Mouse (Mus musculus) lung, postnatal 0 days (tissue): ENCODE results near the gene Pptc7. TPM values are rescaled to one million over a fixed set of nuclear protein-coding genes. Genes with fewer than 3 reads are reported as not detected.
"Not testable (repeated sequence)": the region's sequence is repeated elsewhere in the genome, so short reads cannot be mapped to it uniquely, and the experiment has no call there.

Source experiments
- ATAC-seq: fragments of 200-750 bp; cut with Nextera tagmentation; 2 replicates; pipeline ENCODE4 v1.8.0; 2017; ENCODE audit warnings: moderate library complexity
- DNase-seq: peaks from one replicate; pipeline ENCODE4 v3.0.0-alpha.2; 2016; ENCODE audit warnings: low spot score
- H3K27ac ChIP-seq: fragments of 300-500 bp; sonication (generic); 2 replicates; pipeline ENCODE4 v1.5.1; 2014; ENCODE audit warnings: antibody characterized with exemption, mild to moderate bottlenecking, low read length, mixed read lengths
- H3K27me3 ChIP-seq: fragments of 300-500 bp; sonication (generic); replicated peaks from 2 replicates; pipeline ENCODE4 v1.6.1; 2014; ENCODE audit warnings: low read length, mixed read lengths; ENCODE audit not compliant: insufficient read depth
- H3K36me3 ChIP-seq: fragments of 300-500 bp; sonication (generic); 2 replicates; pipeline ENCODE4 v1.6.1; 2014; ENCODE audit warnings: low read length, mixed read lengths; ENCODE audit not compliant: insufficient read depth
- H3K4me1 ChIP-seq: fragments of 300-500 bp; sonication (generic); 2 replicates; pipeline ENCODE4 v1.6.1; 2014; ENCODE audit warnings: antibody characterized with exemption, low read depth, low read length, mixed read lengths; ENCODE audit not compliant: insufficient read depth
- H3K4me2 ChIP-seq: fragments of 300-500 bp; sonication (generic); replicated peaks from 2 replicates; pipeline ENCODE4 v1.6.1; 2014; ENCODE audit warnings: low read depth, mild to moderate bottlenecking, low read length, moderate library complexity, mixed read lengths
- H3K4me3 ChIP-seq: fragments of 300-500 bp; sonication (generic); 2 replicates; pipeline ENCODE4 v1.5.1; 2014; ENCODE audit warnings: low read depth, low read length
- H3K9ac ChIP-seq: fragments of 300-500 bp; sonication (generic); replicated peaks from 2 replicates; pipeline ENCODE4 v1.6.1; 2014; ENCODE audit warnings: low read depth, mild to moderate bottlenecking
- H3K9me3 ChIP-seq: fragments of 300-500 bp; sonication (generic); 2 replicates; pipeline ENCODE4 v1.6.1; 2016; ENCODE audit warnings: low read length, mixed read lengths
- CTCF ChIP-seq: IDR thresholded peaks from 2 replicates; pipeline ENCODE4 v1.5.1; 2016; ENCODE audit warnings: antibody characterized with exemption, mild to moderate bottlenecking
- EP300 ChIP-seq: IDR thresholded peaks from 2 replicates; pipeline ENCODE4 v1.6.1; 2016; ENCODE audit warnings: antibody characterized with exemption, mild to moderate bottlenecking, control low read depth
- WGBS: fragments of 180-500 bp; shearing (Covaris S2); extraction: QIAGEN DNeasy Blood & Tissue Kit; methylation state at CpG from one replicate; pipeline ENCODE4 v1.1.7; 2014; 5-methylcytosine and 5-hydroxymethylcytosine counted together
- polyA plus RNA-seq: library from polyadenylated mRNA; unstranded; fragments of >200 nt; fragmentation: Nextera tagmentation; extraction: Ambion mirVana; gene quantifications from 2 replicates; pipeline ENCODE4 v1.2.1, GENCODE M21; 2015

Pptc7 gene
- polyA plus RNA-seq, 1 experiment from 2014 or later, result 12.2 TPM

DNA sequence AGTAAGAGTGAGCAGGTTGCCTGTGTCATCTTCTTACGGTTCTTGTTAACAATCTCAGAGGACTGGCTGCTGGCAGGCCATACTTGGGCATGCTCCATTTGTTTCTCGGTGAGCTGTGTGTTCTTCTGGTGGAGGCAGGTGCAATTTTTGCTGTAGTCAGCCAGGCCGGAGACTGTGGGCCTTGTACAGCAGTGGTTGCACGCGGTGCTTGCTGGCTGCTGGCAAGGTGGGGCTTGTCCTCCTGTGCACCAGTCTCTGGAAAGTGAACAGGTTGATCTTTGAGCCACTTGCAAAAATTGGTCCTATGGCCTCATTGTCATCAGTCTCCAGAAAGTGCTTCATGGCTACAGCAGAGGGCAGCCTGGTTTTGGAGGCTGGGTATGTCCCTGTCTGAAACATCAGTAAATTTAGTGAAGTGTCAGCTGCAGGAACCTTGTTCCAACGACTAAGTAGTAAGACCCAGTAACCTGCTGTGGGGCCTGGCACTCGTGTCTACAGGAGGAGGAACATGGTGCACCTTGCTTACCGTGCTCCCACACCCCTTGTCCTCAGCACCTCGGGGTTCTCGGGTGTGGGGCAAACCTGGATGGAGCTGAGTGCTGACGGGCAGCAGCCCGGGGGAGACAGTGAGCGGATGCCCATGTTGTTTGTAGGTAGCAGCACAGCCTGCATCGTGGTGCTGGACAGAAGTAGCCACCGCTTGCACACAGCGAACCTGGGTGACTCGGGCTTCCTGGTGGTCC is 28.9 kb downstream of the Pptc7 start:
- Histone ChIP-seq H3K4me3 (no peak overlapping the region), H3K4me2 (no peak overlapping the region), H3K9ac (no peak overlapping the region), H3K36me3 (no peaks in the 10 kb centered on the region), H3K4me1 (no peaks in the 10 kb centered on the region), H3K27ac (no peak overlapping the region), H3K9me3 (no peaks in the 10 kb centered on the region), H3K27me3 (no peaks in the 10 kb centered on the region)
- no peak for TF ChIP-seq CTCF
- TF ChIP-seq EP300, result no peak
- no peak for DNase-seq
- 86% methylated on average over 17 of the region's 17 CpGs for WGBS
- ATAC-seq, result no peak

DNA sequence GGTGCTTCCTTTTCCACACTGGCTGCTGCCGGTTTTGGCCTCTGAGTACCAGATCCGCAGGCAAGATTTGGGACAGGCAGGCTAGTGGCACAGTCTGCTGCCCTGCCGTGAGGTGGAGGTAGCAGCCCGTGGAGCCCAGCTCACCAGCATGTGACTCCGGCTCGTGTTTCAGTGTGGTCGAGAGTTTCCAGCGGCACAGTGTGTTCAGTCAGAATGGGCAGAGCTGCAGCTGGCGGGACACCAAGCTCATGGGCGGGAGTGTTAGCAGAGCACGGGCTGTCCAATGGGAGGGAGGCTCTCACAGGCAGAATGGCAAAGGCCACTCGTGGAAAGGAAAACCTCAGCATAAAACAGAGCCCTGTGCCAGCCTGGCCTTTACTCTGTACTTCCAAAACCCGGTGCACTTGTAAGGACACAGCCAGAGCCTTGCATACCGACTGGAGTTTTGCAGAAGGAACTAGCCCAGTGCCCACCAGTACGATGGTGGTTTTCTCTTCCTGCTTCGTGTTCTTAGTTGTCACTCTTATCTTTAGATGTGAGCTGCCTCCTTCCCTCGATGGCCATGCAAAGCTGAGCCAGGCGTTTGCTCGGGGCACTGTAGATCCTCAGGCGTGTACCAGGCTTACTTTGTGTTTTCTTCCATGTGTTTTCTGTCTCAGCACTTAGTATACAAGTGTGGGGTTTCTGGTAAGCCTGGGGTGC is 31.0 kb downstream of the Pptc7 start:
- no peak overlapping the region for H3K4me3 ChIP-seq

DNA sequence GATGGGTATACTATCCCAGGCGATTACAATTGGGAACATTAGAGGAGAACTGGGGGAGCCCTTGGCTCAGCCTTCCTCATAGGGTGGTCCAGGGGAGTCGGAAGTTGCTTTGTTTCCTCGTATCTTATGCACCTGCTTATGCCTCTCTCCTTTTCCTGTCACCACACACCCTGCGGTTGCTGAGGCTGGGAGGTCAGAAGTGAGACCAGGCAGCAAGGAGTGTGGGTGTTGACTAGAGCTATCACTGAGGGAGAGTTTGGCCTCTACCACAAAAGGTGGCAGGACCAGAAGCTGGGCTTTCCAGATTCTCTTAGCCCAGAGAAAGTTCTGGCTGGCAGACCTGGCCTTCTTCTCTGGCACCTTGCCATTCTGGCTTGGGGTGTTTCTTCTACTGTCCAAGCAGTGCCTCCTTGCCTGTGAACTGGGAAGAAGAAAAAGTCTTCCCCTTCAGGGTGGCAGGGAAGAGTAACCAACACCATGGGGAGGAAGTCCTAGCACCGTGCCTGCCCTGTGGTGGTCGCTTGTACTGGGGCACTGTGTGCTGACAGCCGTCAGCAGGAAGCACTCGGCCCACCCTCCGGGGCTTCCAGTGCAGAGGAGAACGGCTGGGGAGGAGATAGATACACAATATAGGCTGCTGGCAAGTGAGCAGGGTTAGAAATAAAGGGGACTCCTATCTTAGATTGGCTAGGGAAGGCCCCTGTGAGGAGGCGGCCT is 33.3 kb downstream of the Pptc7 start:
- Histone ChIP-seq H3K4me3 (no peak overlapping the region), H3K9me3 (no peaks in the 10 kb centered on the region), H3K36me3 (no peaks in the 10 kb centered on the region; the same call in 1 of the 2 replicates), H3K9ac (0 out of 2 replicates have a peak overlapping the region, but pooled peaks have one; percentile 16), H3K27ac (no peak overlapping the region), H3K4me2 (no peak overlapping the region), H3K4me1 (no peaks in the 10 kb centered on the region), H3K27me3 (no peaks in the 10 kb centered on the region)
- no peak for ATAC-seq
- TF ChIP-seq CTCF (no peak), EP300 (no peak)
- WGBS, result 65% methylated on average over 11 of the region's 11 CpGs
- no peak for DNase-seq

More for the DNA sequence above, 31.0 kb downstream of the Pptc7 start:
- Histone ChIP-seq H3K9ac (no peak overlapping the region), H3K27me3 (no peaks in the 10 kb centered on the region), H3K27ac (peak overlapping the region; percentile 78), H3K4me2 (peak overlapping the region; percentile 17; the same call in 1 of the 2 replicates), H3K36me3 (no peaks in the 10 kb centered on the region), H3K9me3 (no peaks in the 10 kb centered on the region), H3K4me1 (no peaks in the 10 kb centered on the region)
- no peak for TF ChIP-seq EP300
- TF ChIP-seq CTCF, result peak; percentile 64
- DNase-seq (peak; percentile 94), ATAC-seq (peak; percentile 96)
- 31% methylated on average over 20 of the region's 20 CpGs for WGBS

DNA sequence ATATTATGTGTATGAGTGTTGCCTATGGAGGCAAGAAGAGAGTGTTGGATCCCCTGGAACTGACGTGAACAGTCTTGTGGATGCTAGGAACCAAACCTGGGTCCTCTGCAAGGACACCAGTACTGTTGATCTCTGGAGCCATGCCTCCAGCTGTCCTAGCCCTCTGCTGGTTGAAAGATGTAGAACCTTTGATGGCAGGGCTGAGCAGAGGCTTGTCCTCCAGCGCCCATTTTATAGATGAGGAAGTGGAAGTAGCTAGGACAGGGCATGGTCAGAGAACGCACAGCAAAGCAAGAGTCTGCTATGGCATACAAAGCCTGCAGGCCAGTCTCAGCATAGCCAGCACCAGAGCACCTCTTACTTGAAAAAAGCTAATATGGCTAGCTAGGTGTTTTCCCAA is 33.9 kb downstream of the Pptc7 start:
- Histone ChIP-seq H3K9me3 (no peaks in the 10 kb centered on the region), H3K27ac (no peak overlapping the region), H3K9ac (no peak overlapping the region), H3K27me3 (no peaks in the 10 kb centered on the region), H3K4me1 (no peaks in the 10 kb centered on the region), H3K36me3 (no peaks in the 10 kb centered on the region; the same call in 1 of the 2 replicates), H3K4me3 (no peak overlapping the region), H3K4me2 (no peak overlapping the region)
- TF ChIP-seq EP300 (no peak), CTCF (peak; percentile 68)
- DNase-seq, result peak; percentile 53
- no peak for ATAC-seq
- 74% methylated on average over 3 of the region's 3 CpGs for WGBS

DNA sequence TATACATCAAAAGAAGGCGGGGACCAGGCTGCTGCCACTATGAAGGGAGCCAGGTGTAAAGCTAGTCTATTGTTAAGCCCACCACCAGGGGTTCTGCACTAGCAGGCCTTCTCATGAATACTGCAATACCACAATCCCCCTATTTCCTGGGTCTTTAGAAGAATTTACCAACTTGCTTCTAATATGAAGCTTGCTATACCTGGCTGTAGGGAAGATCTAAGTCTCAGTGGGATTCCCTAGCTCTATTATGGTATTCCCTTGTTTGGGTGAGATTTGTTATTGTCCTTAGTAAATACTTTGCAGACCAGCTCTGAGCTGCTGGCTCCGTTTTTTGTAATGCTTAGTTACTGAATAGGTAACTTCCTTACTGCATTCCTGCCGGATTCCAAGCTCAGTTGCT is 34.8 kb downstream of the Pptc7 start:
- H3K4me3 ChIP-seq, H3K9ac ChIP-seq, DNase-seq, ATAC-seq, H3K4me2 ChIP-seq, H3K9me3 ChIP-seq, H3K36me3 ChIP-seq, H3K27me3 ChIP-seq, H3K4me1 ChIP-seq: not testable (repeated sequence)
- 58% methylated on average over 3 of the region's 3 CpGs for WGBS
- H3K27ac ChIP-seq, result peak overlapping the region; percentile 71
